Mouse (Mus musculus) G1E (cell line): Measurements from ENCODE around the gene Itfg1.

Experiments used
- CTCF ChIP-seq: IDR thresholded peaks from 2 replicates; pipeline ENCODE4 v1.5.1; 2012; ENCODE audit warnings: low read depth, low read length, inconsistent platforms, mixed read lengths
- GATA1 ChIP-seq: IDR thresholded peaks from 2 replicates; pipeline ENCODE4 v1.6.1; 2012; ENCODE audit warnings: borderline replicate concordance, low read length, inconsistent platforms, mixed read lengths
- GATA2 ChIP-seq: IDR thresholded peaks from 2 replicates; pipeline ENCODE4 v1.6.1; 2012; ENCODE audit warnings: low read depth, low read length, inconsistent platforms, borderline replicate concordance
- POLR2AphosphoS5 ChIP-seq: IDR thresholded peaks from 2 replicates; pipeline ENCODE4 v1.6.1; 2012; ENCODE audit warnings: low read depth, low read length, inconsistent platforms; ENCODE audit not compliant: insufficient replicate concordance
- TAL1 ChIP-seq: conservative IDR thresholded peaks from 2 replicates; pipeline ENCODE4 v1.6.1; 2012; ENCODE audit warnings: low read depth, low read length, inconsistent platforms, mixed read lengths

GRCm38 (mm10) chr8:85716696-85717095 lies 124.0 kb downstream of the Itfg1 start:
- no peak for TF ChIP-seq CTCF
- no peak for TF ChIP-seq TAL1
- no peak for TF ChIP-seq GATA1
- no peak for TF ChIP-seq GATA2
- TF ChIP-seq POLR2AphosphoS5 = no peak
